Mouse (Mus musculus) intestine, embryonic 16.5 days (tissue): ENCODE results near the gene Plekha1. TPM values are rescaled to one million over a fixed set of nuclear protein-coding genes. Genes with fewer than 3 reads are reported as not detected.

Experiments
- ATAC-seq: fragments of 200-750 bp; cut with Nextera tagmentation; 2 replicates; pipeline ENCODE4 v1.8.0; 2017; ENCODE audit warnings: moderate TSS enrichment, moderate library complexity
- H3K27ac ChIP-seq: fragments of 300-500 bp; sonication (generic); 2 replicates; pipeline ENCODE4 v1.5.1; 2014; ENCODE audit warnings: mild to moderate bottlenecking, low read length
- H3K27me3 ChIP-seq: fragments of 300-500 bp; sonication (generic); replicated peaks from 2 replicates; pipeline ENCODE4 v1.6.1; 2014; ENCODE audit warnings: low read length, control low read depth, mixed read lengths; ENCODE audit not compliant: control insufficient read depth, insufficient read depth
- H3K36me3 ChIP-seq: fragments of 300-500 bp; sonication (generic); 2 replicates; pipeline ENCODE4 v1.6.1; 2014; ENCODE audit warnings: low read length, control low read depth; ENCODE audit not compliant: control insufficient read depth, insufficient read depth
- H3K4me1 ChIP-seq: fragments of 300-500 bp; sonication (generic); 2 replicates; pipeline ENCODE4 v1.6.1; 2014; ENCODE audit warnings: low read length, control low read depth, mixed read lengths; ENCODE audit not compliant: control insufficient read depth, insufficient read depth
- H3K4me2 ChIP-seq: fragments of 300-500 bp; sonication (generic); 2 replicates; pipeline ENCODE4 v1.6.1; 2014; ENCODE audit warnings: low read depth, low read length, control low read depth
- H3K4me3 ChIP-seq: fragments of 300-500 bp; sonication (generic); 2 replicates; pipeline ENCODE4 v1.5.1; 2014; ENCODE audit warnings: mild to moderate bottlenecking, low read length
- H3K9ac ChIP-seq: fragments of 300-500 bp; sonication (generic); 2 replicates; pipeline ENCODE4 v1.6.1; 2014; ENCODE audit warnings: low read depth, low read length
- H3K9me3 ChIP-seq: fragments of 300-500 bp; sonication (generic); 2 replicates; pipeline ENCODE4 v1.6.1; 2016; ENCODE audit warnings: low read length, control low read depth; ENCODE audit not compliant: control insufficient read depth
- WGBS: fragments of 180-500 bp; shearing (Covaris S2); extraction: QIAGEN DNeasy Blood & Tissue Kit; methylation state at CpG from one replicate; pipeline ENCODE4 v1.1.7; 2014; 5-methylcytosine and 5-hydroxymethylcytosine counted together
- polyA plus RNA-seq: library from polyadenylated mRNA; unstranded; fragments of >200 nt; fragmentation: Nextera tagmentation; extraction: Ambion mirVana; gene quantifications from 2 replicates; pipeline ENCODE4 v1.2.1, GENCODE M21; 2015

The Plekha1 gene
- polyA plus RNA-seq, 1 experiment from 2014 or later: 39.0 TPM

GRCm38 (mm10) chr7:130900233-130900848, 34.8 kb downstream of the Plekha1 start:
- no peaks in the 10 kb centered on the region for H3K9me3 ChIP-seq
- H3K36me3 ChIP-seq: peaks cover 10% of the 10 kb centered on the region; the same call in 1 of the 2 replicates
- no peaks in the 10 kb centered on the region for H3K27me3 ChIP-seq
- H3K4me2 ChIP-seq: no peak overlapping the region
- H3K9ac ChIP-seq: no peak overlapping the region
- no peak for ATAC-seq
- WGBS: 96% methylated on average over 5 of the region's 5 CpGs
- no peak overlapping the region for H3K27ac ChIP-seq
- no peaks in the 10 kb centered on the region for H3K4me1 ChIP-seq
- H3K4me3 ChIP-seq: no peak overlapping the region

GRCm38 (mm10) chr7:130902929-130903328, 37.4 kb downstream of the Plekha1 start:
- Histone ChIP-seq H3K4me3 (no peak overlapping the region), H3K9me3 (no peaks in the 10 kb centered on the region), H3K27me3 (no peaks in the 10 kb centered on the region), H3K4me2 (no peak overlapping the region), H3K9ac (no peak overlapping the region), H3K36me3 (0 out of 2 replicates have a peak, but pooled peaks cover 5% of the 10 kb centered on the region), H3K4me1 (no peaks in the 10 kb centered on the region), H3K27ac (no peak overlapping the region)
- 91% methylated on average over 1 of the region's 1 CpGs for WGBS
- no peak for ATAC-seq

- ATAC-seq: no peak
- 88% methylated on average over 16 of the region's 16 CpGs for WGBS
- 0 out of 2 replicates have a peak, but pooled peaks cover 5% of the 10 kb centered on the region for H3K36me3 ChIP-seq
These were observed 38.0 kb downstream of the Plekha1 start for GRCm38 (mm10) chr7:130903505-130904074.

GRCm38 (mm10) chr7:130904571-130905365, 39.2 kb downstream of the Plekha1 start:
- 0 out of 2 replicates have a peak, but pooled peaks cover 5% of the 10 kb centered on the region for H3K36me3 ChIP-seq
- no peaks in the 10 kb centered on the region for H3K9me3 ChIP-seq
- no peak overlapping the region for H3K27ac ChIP-seq
- WGBS: 82% methylated on average over 13 of the region's 13 CpGs
- no peaks in the 10 kb centered on the region for H3K4me1 ChIP-seq
- no peak overlapping the region for H3K9ac ChIP-seq
- H3K27me3 ChIP-seq: no peaks in the 10 kb centered on the region
- ATAC-seq: no peak
- H3K4me2 ChIP-seq: no peak overlapping the region
- H3K4me3 ChIP-seq: no peak overlapping the region

More at GRCm38 (mm10) chr7:130903505-130904074, 38.0 kb downstream of the Plekha1 start:
- Histone ChIP-seq H3K9ac (no peak overlapping the region), H3K27me3 (no peaks in the 10 kb centered on the region), H3K4me3 (no peak overlapping the region), H3K9me3 (no peaks in the 10 kb centered on the region), H3K4me1 (no peaks in the 10 kb centered on the region), H3K4me2 (no peak overlapping the region), H3K27ac (no peak overlapping the region)

- 91% methylated on average over 14 of the region's 14 CpGs for WGBS
- Histone ChIP-seq H3K4me1 (no peaks in the 10 kb centered on the region), H3K4me3 (no peak overlapping the region), H3K27me3 (no peaks in the 10 kb centered on the region), H3K36me3 (no peaks in the 10 kb centered on the region), H3K9me3 (no peaks in the 10 kb centered on the region), H3K9ac (no peak overlapping the region), H3K4me2 (no peak overlapping the region), H3K27ac (no peak overlapping the region)
- ATAC-seq: no peak
These were observed 45.3 kb downstream of the Plekha1 start for GRCm38 (mm10) chr7:130910841-130911240.

- Histone ChIP-seq H3K27ac (no peak overlapping the region), H3K9me3 (no peaks in the 10 kb centered on the region), H3K4me1 (no peaks in the 10 kb centered on the region), H3K4me3 (no peak overlapping the region), H3K36me3 (no peaks in the 10 kb centered on the region), H3K27me3 (no peaks in the 10 kb centered on the region), H3K4me2 (no peak overlapping the region), H3K9ac (no peak overlapping the region)
- 47% methylated on average over 5 of the region's 5 CpGs for WGBS
- no peak for ATAC-seq
These were observed 49.3 kb downstream of the Plekha1 start for GRCm38 (mm10) chr7:130914693-130915363.

- Histone ChIP-seq H3K9me3 (no peaks in the 10 kb centered on the region), H3K9ac (no peak overlapping the region), H3K4me3 (no peak overlapping the region), H3K4me2 (no peak overlapping the region), H3K36me3 (no peaks in the 10 kb centered on the region), H3K27ac (no peak overlapping the region), H3K4me1 (no peaks in the 10 kb centered on the region), H3K27me3 (no peaks in the 10 kb centered on the region)
- no peak for ATAC-seq
- WGBS: 61% methylated on average over 2 of the region's 2 CpGs
These were observed 52.7 kb downstream of the Plekha1 start for GRCm38 (mm10) chr7:130918260-130918659.

GRCm38 (mm10) chr7:130922981-130923731, 57.6 kb downstream of the Plekha1 start:
- WGBS: 72% methylated on average over 13 of the region's 13 CpGs
- no peak overlapping the region for H3K9ac ChIP-seq
- H3K36me3 ChIP-seq: no peaks in the 10 kb centered on the region
- H3K9me3 ChIP-seq: no peaks in the 10 kb centered on the region
- H3K27ac ChIP-seq: no peak overlapping the region
- no peak overlapping the region for H3K4me2 ChIP-seq
- H3K4me1 ChIP-seq: no peaks in the 10 kb centered on the region
- no peaks in the 10 kb centered on the region for H3K27me3 ChIP-seq
- H3K4me3 ChIP-seq: no peak overlapping the region
- ATAC-seq: no peak
